Mouse (Mus musculus) stomach, postnatal 0 days (tissue): ENCODE measurements around the gene Rplp2.

Experiments
- CTCF ChIP-seq: IDR thresholded peaks from 2 replicates; pipeline ENCODE4 v1.5.1; 2016; ENCODE audit warnings: antibody characterized with exemption, low read depth, mild to moderate bottlenecking, moderate library complexity
- EP300 ChIP-seq: optimal IDR thresholded peaks from 2 replicates; pipeline ENCODE3; 2016; ENCODE audit warnings: antibody characterized with exemption

DNA sequence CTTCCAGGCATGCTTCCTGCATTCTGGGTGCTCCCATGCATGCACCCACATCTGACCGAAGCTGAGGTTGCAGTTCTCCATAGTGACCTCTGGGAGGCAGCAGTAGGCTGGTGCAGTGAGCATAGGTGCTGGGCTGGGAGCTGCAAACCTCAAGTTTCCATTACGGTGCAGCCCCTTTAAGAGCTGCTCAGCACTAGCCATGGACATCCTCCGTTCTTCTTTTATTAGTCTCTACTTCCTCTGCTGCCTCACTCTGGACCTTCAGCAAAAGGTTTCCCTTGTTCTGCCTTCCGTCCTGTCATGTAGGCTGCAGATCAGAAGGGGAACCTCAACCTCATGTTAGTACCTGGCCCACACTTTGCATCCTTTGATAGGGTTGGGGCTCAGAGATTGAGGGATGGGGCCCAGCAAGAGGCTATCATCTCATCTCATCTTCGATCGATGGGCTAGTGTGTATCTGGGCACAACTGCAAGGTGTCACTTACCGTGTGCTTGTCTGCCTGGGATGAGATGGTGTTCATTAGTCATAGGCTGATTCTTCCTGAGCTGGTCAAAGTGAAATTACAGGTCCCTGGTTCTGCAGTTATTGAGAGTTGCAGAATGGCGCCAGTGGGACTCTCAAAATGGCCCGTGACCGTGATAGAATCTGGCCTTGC lies 33.8 kb downstream of the Rplp2 start:
- TF ChIP-seq CTCF = peak; percentile 95
- no peak for TF ChIP-seq EP300
